Mouse (Mus musculus): ENCODE measurements around the gene Cuta.

Gene Cuta

GRCm38 (mm10) chr17:26956309-26956708 lies 16.9 kb upstream of the Cuta start:
- no peak for DNase-seq (ENCODE audit: low spot score)

GRCm38 (mm10) chr17:26953726-26954125 lies 14.4 kb upstream of the Cuta start:
- DNase-seq (ENCODE audit: low spot score): no peak

- no peak for DNase-seq (ENCODE audit: low spot score)
Observed at GRCm38 (mm10) chr17:26953201-26953600, 13.8 kb upstream of the Cuta start.

GRCm38 (mm10) chr17:26951952-26952877 lies 12.8 kb upstream of the Cuta start:
- DNase-seq (ENCODE audit: low spot score): peak; percentile 49

GRCm38 (mm10) chr17:26951406-26951805 lies 12.0 kb upstream of the Cuta start:
- peak; percentile 92 for DNase-seq (ENCODE audit: low spot score)

GRCm38 (mm10) chr17:26950560-26951288 lies 11.4 kb upstream of the Cuta start:
- DNase-seq (ENCODE audit: low spot score): peak; percentile 34

GRCm38 (mm10) chr17:26949866-26950265 lies 10.5 kb upstream of the Cuta start:
- DNase-seq (ENCODE audit: low spot score): no peak

- no peak for DNase-seq (ENCODE audit: low spot score)
Observed at GRCm38 (mm10) chr17:26949051-26949577, 9.7 kb upstream of the Cuta start.

- peak; percentile 81 for DNase-seq (ENCODE audit: low spot score)
Observed at GRCm38 (mm10) chr17:26948316-26949050, 9.1 kb upstream of the Cuta start.

- no peak for DNase-seq (ENCODE audit: low spot score)
Observed at GRCm38 (mm10) chr17:26947231-26948100, 8.1 kb upstream of the Cuta start.

- DNase-seq (ENCODE audit: low spot score): peak; percentile 87
Observed at GRCm38 (mm10) chr17:26946567-26946966, 7.2 kb upstream of the Cuta start.

- no peak for DNase-seq (ENCODE audit: low spot score)
Observed at GRCm38 (mm10) chr17:26945824-26946495, 6.6 kb upstream of the Cuta start.

GRCm38 (mm10) chr17:26941841-26942570 lies 2.6 kb upstream of the Cuta start:
- no peak for DNase-seq (ENCODE audit: low spot score)

- DNase-seq (ENCODE audit: low spot score): peak; percentile 74
Observed at GRCm38 (mm10) chr17:26941031-26941789, 1.8 kb upstream of the Cuta start, which contains the start of gene Syngap1. Gene Syngap1, plus strand, starts transcription at chr17:26941253.

GRCm38 (mm10) chr17:26939973-26940300 lies 568 bp upstream of the Cuta start:
- no peak for DNase-seq (ENCODE audit: low spot score)

GRCm38 (mm10) chr17:26938731-26939130 lies 638 bp downstream of the Cuta start:
- peak; percentile 58 for DNase-seq (ENCODE audit: low spot score)

- peak; percentile 44 for DNase-seq (ENCODE audit: low spot score)
Observed at GRCm38 (mm10) chr17:26937883-26938695, 1.3 kb downstream of the Cuta start.

Data from testis, postnatal 10 days (tissue).